Mouse (Mus musculus) kidney, embryonic 15.5 days (tissue): ENCODE measurements at regions not wholly inside any gene's neighbourhood (a gene's known extent, or its start where the extent isn't known, plus 50 kb on each side); places are given as distances from the start of the nearest gene placed in this dataset. TPM values are rescaled to one million over a fixed set of nuclear protein-coding genes. Genes with fewer than 3 reads are reported as not detected.

Experiments
- ATAC-seq: fragments of 200-750 bp; cut with Nextera tagmentation; replicated peaks from 2 replicates; pipeline ENCODE4 v1.8.0; 2017; ENCODE audit warnings: moderate TSS enrichment; ENCODE audit not compliant: low FRiP score
- H3K27ac ChIP-seq: fragments of 300-500 bp; sonication (generic); 2 replicates; pipeline ENCODE4 v1.5.1; 2015; ENCODE audit warnings: mild to moderate bottlenecking, inconsistent platforms
- H3K27me3 ChIP-seq: fragments of 300-500 bp; sonication (generic); 2 replicates; pipeline ENCODE4 v1.6.1; 2015; ENCODE audit warnings: inconsistent platforms
- H3K36me3 ChIP-seq: fragments of 300-500 bp; sonication (generic); 2 replicates; pipeline ENCODE4 v1.6.1; 2015; ENCODE audit warnings: inconsistent platforms
- H3K4me1 ChIP-seq: fragments of 300-500 bp; sonication (generic); 2 replicates; pipeline ENCODE4 v1.6.1; 2015; ENCODE audit warnings: inconsistent platforms
- H3K4me2 ChIP-seq: fragments of 300-500 bp; sonication (generic); 2 replicates; pipeline ENCODE4 v1.6.1; 2015; ENCODE audit warnings: moderate library complexity, mild to moderate bottlenecking, inconsistent platforms
- H3K4me3 ChIP-seq: fragments of 300-500 bp; sonication (generic); replicated peaks from 2 replicates; pipeline ENCODE4 v1.5.1; 2015; ENCODE audit warnings: mild to moderate bottlenecking, inconsistent platforms
- H3K9ac ChIP-seq: fragments of 300-500 bp; sonication (generic); 2 replicates; pipeline ENCODE4 v1.6.1; 2015; ENCODE audit warnings: mild to moderate bottlenecking, inconsistent platforms
- H3K9me3 ChIP-seq: fragments of 300-500 bp; sonication (generic); replicated peaks from 2 replicates; pipeline ENCODE4 v1.6.1; 2016; ENCODE audit warnings: inconsistent platforms
- WGBS: fragments of 180-500 bp; shearing (Covaris S2); methylation state at CpG from one replicate; pipeline ENCODE4 v1.1.7; 2015; ENCODE audit warnings: mixed read lengths; 5-methylcytosine and 5-hydroxymethylcytosine counted together
- microRNA-seq: library from miRNA; unstranded; fragments of <30 nt; microRNA quantifications from one replicate; pipeline ENCODE4, GENCODE M21; 2016

- H3K4me1 ChIP-seq: peaks cover 9% of the 10 kb centered on the region
- no peaks in the 10 kb centered on the region for H3K9me3 ChIP-seq
- H3K27me3 ChIP-seq: no peaks in the 10 kb centered on the region
- H3K9ac ChIP-seq: no peak overlapping the region
- peak; percentile 92 for ATAC-seq
- H3K36me3 ChIP-seq: no peaks in the 10 kb centered on the region
- no peak overlapping the region for H3K4me3 ChIP-seq
- H3K27ac ChIP-seq: 0 out of 2 replicates have a peak overlapping the region, but pooled peaks have one; percentile 13
- 14% methylated on average over 4 of the region's 4 CpGs for WGBS
- H3K4me2 ChIP-seq: peak overlapping the region; percentile 32; the same call in 1 of the 2 replicates
These were observed 60.2 kb upstream of the Gm11146 start for GRCm38 (mm10) chr16:77662107-77662518.

- Histone ChIP-seq H3K4me3 (no peak overlapping the region), H3K9me3 (no peaks in the 10 kb centered on the region), H3K9ac (no peak overlapping the region), H3K36me3 (no peaks in the 10 kb centered on the region), H3K27ac (no peak overlapping the region), H3K27me3 (no peaks in the 10 kb centered on the region), H3K4me2 (no peak overlapping the region), H3K4me1 (no peaks in the 10 kb centered on the region)
- peak; percentile 71 for ATAC-seq
- 17% methylated on average over 3 of the region's 3 CpGs for WGBS
These were observed 51.4 kb upstream of the Gm11146 start for GRCm38 (mm10) chr16:77653306-77653705.

Small RNAs in the stretch of these regions (microRNA-seq; reads per million reads assigned to microRNA genes)
- not detected for gene Gm25025
